In the genomic region with DNA sequence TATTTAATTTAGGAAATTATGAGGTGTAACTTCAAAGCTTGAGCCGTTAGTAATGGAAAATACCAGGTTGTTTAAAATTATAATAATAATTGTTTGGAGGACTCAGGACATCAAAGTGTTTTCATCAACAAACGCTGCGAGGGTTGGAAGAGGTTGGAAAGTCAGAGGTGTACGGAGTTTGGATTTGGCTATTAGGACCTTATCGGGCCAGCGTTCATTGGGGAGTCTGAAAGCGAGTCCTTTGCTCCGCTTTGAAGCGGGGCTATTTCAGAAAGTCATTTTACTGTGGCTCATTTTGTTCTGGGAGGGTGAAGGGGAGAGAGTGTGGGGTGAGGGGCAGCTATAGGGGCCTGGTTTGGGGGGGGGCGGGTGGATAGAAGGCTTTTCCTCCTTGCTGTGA, we compare ENCODE assay signal across 16 mouse cellular contexts. TPM values are rescaled to one million over a fixed set of nuclear protein-coding genes. Genes with fewer than 3 reads are reported as not detected.
A peak's percentile ranks its signal among the peaks of the same experiment; 100 is the strongest.
DNase-seq lines count a peak whose midpoint lies in the region; ATAC-seq lines count a peak whose summit lies in the region.
"Had no signal": no experiment of that assay in that cellular context is flagged by ENCODE, and none has a peak within 500 bp of the region (broad histone marks: within the 10 kb centered on the region; RNA-seq: fewer than 3 reads in every experiment).

No protein-coding gene starts in this region.

- no peak for DNase-seq in heart, postnatal 36 days
- no peak for DNase-seq in hindbrain, embryonic 10.5 days (ENCODE audit: low spot score)
- DNase-seq in frontal cortex, postnatal 14 days (ENCODE audit: low spot score in 2 of 2): no peak
- no peak for DNase-seq in spleen, adult 18-20 months
- no peak for DNase-seq in right cerebral cortex, adult 18-20 months
- DNase-seq: cerebellum, postnatal 36 days; heart, adult 18-20 months; kidney, adult 2 months; kidney, postnatal 36 days; lung, postnatal 14 days; thymus, postnatal 25 days had no signal

- H3K9ac ChIP-seq in heart, embryonic 13.5 days: no peak overlapping the region
- 0 out of 2 replicates have a peak overlapping the region, but pooled peaks have one; percentile 1 for H3K9ac ChIP-seq in embryonic facial prominence, embryonic 12.5 days
- H3K9ac ChIP-seq in limb, embryonic 12.5 days (replicated peaks): no peak overlapping the region

- H3K4me1 ChIP-seq in heart, embryonic 13.5 days: peaks cover 40% of the 10 kb centered on the region
- peaks cover 20% of the 10 kb centered on the region for H3K4me1 ChIP-seq in embryonic facial prominence, embryonic 12.5 days
- H3K4me1 ChIP-seq in hindbrain, embryonic 10.5 days (replicated peaks): peaks cover 71% of the 10 kb centered on the region
- H3K4me1 ChIP-seq in limb, embryonic 12.5 days (replicated peaks): peaks cover 52% of the 10 kb centered on the region

- no peaks in the 10 kb centered on the region for H3K9me3 ChIP-seq in heart, embryonic 13.5 days
- H3K9me3 ChIP-seq in embryonic facial prominence, embryonic 12.5 days: no peaks in the 10 kb centered on the region
- H3K9me3 ChIP-seq in hindbrain, embryonic 10.5 days: no peaks in the 10 kb centered on the region
- H3K9me3 ChIP-seq in limb, embryonic 12.5 days: no peaks in the 10 kb centered on the region

- intact Hi-C loops in heart, postnatal 36 days (cut with DNase I): loop anchor here (2.0 to 5.0 kb wide), 3 partner anchors 128 to 301 kb away; no protein-coding TSS in a partner anchor

- ATAC-seq in heart, embryonic 13.5 days (ENCODE audit: extremely low read depth, insufficient number of reproducible peaks, low FRiP score, low TSS enrichment): no peak
- no peak for ATAC-seq in embryonic facial prominence, embryonic 12.5 days (ENCODE audit: insufficient number of reproducible peaks, insufficient read depth, low FRiP score, low TSS enrichment)
- no peak for ATAC-seq in limb, embryonic 12.5 days (ENCODE audit: insufficient number of reproducible peaks, insufficient read depth, low FRiP score, low TSS enrichment, low read depth)

- H3K4me2 ChIP-seq in heart, embryonic 13.5 days: peak overlapping the region; percentile 66
- H3K4me2 ChIP-seq in embryonic facial prominence, embryonic 12.5 days (replicated peaks): peak overlapping the region; percentile 46
- peak overlapping the region; percentile 53 for H3K4me2 ChIP-seq in limb, embryonic 12.5 days

- 19% methylated on average over 10 of the region's 10 CpGs for WGBS in heart, embryonic 13.5 days
- 4% methylated on average over 10 of the region's 10 CpGs for WGBS in embryonic facial prominence, embryonic 12.5 days
- 2% methylated on average over 10 of the region's 10 CpGs for WGBS in hindbrain, embryonic 10.5 days
- 4% methylated on average over 10 of the region's 10 CpGs for WGBS in limb, embryonic 12.5 days

- no peak overlapping the region for H3K4me3 ChIP-seq in heart, embryonic 13.5 days
- no peak overlapping the region for H3K4me3 ChIP-seq in embryonic facial prominence, embryonic 12.5 days
- peak overlapping the region; percentile 54 for H3K4me3 ChIP-seq in hindbrain, embryonic 10.5 days
- peak overlapping the region; percentile 29; the same call in 1 of the 2 replicates for H3K4me3 ChIP-seq in limb, embryonic 12.5 days (replicated peaks)

- no peaks in the 10 kb centered on the region for H3K36me3 ChIP-seq in heart, embryonic 13.5 days
- no peaks in the 10 kb centered on the region for H3K36me3 ChIP-seq in embryonic facial prominence, embryonic 12.5 days
- peaks cover 5% of the 10 kb centered on the region; the same call in 1 of the 2 replicates for H3K36me3 ChIP-seq in hindbrain, embryonic 10.5 days
- no peaks in the 10 kb centered on the region for H3K36me3 ChIP-seq in limb, embryonic 12.5 days

- peaks cover 96% of the 10 kb centered on the region for H3K27me3 ChIP-seq in heart, embryonic 13.5 days (replicated peaks)
- H3K27me3 ChIP-seq in embryonic facial prominence, embryonic 12.5 days: peaks cover 70% of the 10 kb centered on the region
- H3K27me3 ChIP-seq in hindbrain, embryonic 10.5 days (ENCODE audit: insufficient read depth, poor library complexity, severe bottlenecking): peaks cover 99% of the 10 kb centered on the region
- peaks cover 73% of the 10 kb centered on the region for H3K27me3 ChIP-seq in limb, embryonic 12.5 days

- no peak overlapping the region for H3K27ac ChIP-seq in heart, embryonic 13.5 days (replicated peaks)
- peak overlapping the region; percentile 62; the same call in 1 of the 2 replicates for H3K27ac ChIP-seq in embryonic facial prominence, embryonic 12.5 days
- H3K27ac ChIP-seq in hindbrain, embryonic 10.5 days: peak overlapping the region; percentile 89
- H3K27ac ChIP-seq in limb, embryonic 12.5 days: peak overlapping the region; percentile 85

RNA-seq across cellular contexts. Expression of gene Msx2, which starts 8.9 kb away (rescaled TPM):
- polyA plus RNA-seq in heart, embryonic 13.5 days (2015; fragmentation: Nextera tagmentation; extraction: Ambion mirVana): 3.6 and 4.4 TPM in 2 replicates
- total RNA-seq in heart, postnatal 36 days (2021): under 1 TPM; 0.62 to 0.67 TPM
- 30.8 and 34.2 TPM in 2 replicates for polyA plus RNA-seq in embryonic facial prominence, embryonic 12.5 days (2016; fragmentation: Nextera tagmentation; extraction: Ambion mirVana)
- 45.5 and 57.9 TPM in 2 replicates for polyA plus RNA-seq in hindbrain, embryonic 10.5 days (2016; fragmentation: Nextera tagmentation; extraction: Ambion mirVana)
- polyA plus RNA-seq in limb, embryonic 12.5 days (2016; fragmentation: Nextera tagmentation; extraction: Ambion mirVana): 64.2 and 72.0 TPM in 2 replicates
- total RNA-seq: megakaryocyte-erythroid progenitor cell, adult 5-6 weeks had no signal
- polyA plus RNA-seq: liver, embryonic 16.5 days had no signal

Comparison
In these comparisons a context has a peak if more than half of its experiments do, and no peak if none do; other contexts are left out.
1. H3K4me3 ChIP-seq: peak in hindbrain, embryonic 10.5 days (single experiment) and limb, embryonic 12.5 days (single experiment); none in heart, embryonic 13.5 days (single experiment) and embryonic facial prominence, embryonic 12.5 days (single experiment).
2. Peak in every context shown above with its lines, with median percentiles within 50 percentile points of each other: H3K4me2 ChIP-seq.